Mouse (Mus musculus) heart, embryonic 16.5 days (tissue): ENCODE measurements around the gene Eef2k. TPM values are rescaled to one million over a fixed set of nuclear protein-coding genes. Genes with fewer than 3 reads are reported as not detected.
"Not testable (repeated sequence)": the region's sequence is repeated elsewhere in the genome, so short reads cannot be mapped to it uniquely, and the experiment has no call there.

ENCODE experiments used
- ATAC-seq: fragments of 200-750 bp; cut with Nextera tagmentation; replicated peaks from 2 replicates; pipeline ENCODE4 v1.8.0; 2017; ENCODE audit warnings: moderate number of reproducible peaks; ENCODE audit not compliant: insufficient read depth, low FRiP score; ENCODE audit errors: extremely low read depth
- H3K27ac ChIP-seq: fragments of 300-500 bp; sonication (generic); 2 replicates; pipeline ENCODE4 v1.5.1; 2014; ENCODE audit warnings: mild to moderate bottlenecking, low read length, control low read depth, moderate library complexity
- H3K27me3 ChIP-seq: fragments of 300-500 bp; sonication (generic); 2 replicates; pipeline ENCODE4 v1.6.1; 2014; ENCODE audit warnings: low read length, mixed read lengths; ENCODE audit not compliant: control insufficient read depth, insufficient read depth
- H3K36me3 ChIP-seq: fragments of 300-500 bp; sonication (generic); 2 replicates; pipeline ENCODE4 v1.6.1; 2014; ENCODE audit not compliant: control insufficient read depth, insufficient read depth
- H3K4me1 ChIP-seq: fragments of 300-500 bp; sonication (generic); 2 replicates; pipeline ENCODE4 v1.6.1; 2014; ENCODE audit warnings: low read length, mixed read lengths; ENCODE audit not compliant: control insufficient read depth, insufficient read depth
- H3K4me2 ChIP-seq: fragments of 300-500 bp; sonication (generic); 2 replicates; pipeline ENCODE4 v1.6.1; 2014; ENCODE audit warnings: low read depth, mild to moderate bottlenecking, control low read depth, low read length
- H3K4me3 ChIP-seq: fragments of 300-500 bp; sonication (generic); 2 replicates; pipeline ENCODE4 v1.5.1; 2014; ENCODE audit warnings: mild to moderate bottlenecking, control low read depth, low read length
- H3K9ac ChIP-seq: fragments of 300-500 bp; sonication (generic); 2 replicates; pipeline ENCODE4 v1.6.1; 2014; ENCODE audit warnings: low read length, control low read depth
- H3K9me3 ChIP-seq: fragments of 300-500 bp; sonication (generic); replicated peaks from 2 replicates; pipeline ENCODE4 v1.6.1; 2016; ENCODE audit warnings: low read length; ENCODE audit not compliant: control insufficient read depth
- WGBS: fragments of 180-500 bp; shearing (Covaris S2); extraction: QIAGEN DNeasy Blood & Tissue Kit; methylation state at CpG from one replicate; pipeline ENCODE4 v1.1.7; 2014; 5-methylcytosine and 5-hydroxymethylcytosine counted together
- polyA plus RNA-seq: library from polyadenylated mRNA; unstranded; fragments of >200 nt; fragmentation: Nextera tagmentation; extraction: Ambion mirVana; gene quantifications from 2 replicates; pipeline ENCODE4 v1.2.1, GENCODE M21; 2015

Eef2k gene
- polyA plus RNA-seq, 1 experiment from 2014 or later: 35.8 TPM

- H3K9me3 ChIP-seq: no peaks in the 10 kb centered on the region
- H3K9ac ChIP-seq: no peak overlapping the region
- H3K4me1 ChIP-seq: no peaks in the 10 kb centered on the region
- WGBS: 51% methylated on average over 3 of the region's 3 CpGs
- ATAC-seq: no peak
- no peaks in the 10 kb centered on the region for H3K27me3 ChIP-seq
- no peak overlapping the region for H3K27ac ChIP-seq
- no peak overlapping the region for H3K4me2 ChIP-seq
- H3K36me3 ChIP-seq: peaks cover 15% of the 10 kb centered on the region; the same call in 1 of the 2 replicates
- no peak overlapping the region for H3K4me3 ChIP-seq
These were observed 60.3 kb downstream of the Eef2k start for GRCm38 (mm10) chr7:120902931-120903330.

GRCm38 (mm10) chr7:120910172-120910571, 67.5 kb downstream of the Eef2k start:
- not testable (repeated sequence) for H3K9ac ChIP-seq, H3K4me1 ChIP-seq, H3K4me2 ChIP-seq, H3K36me3 ChIP-seq, ATAC-seq, H3K4me3 ChIP-seq, H3K27me3 ChIP-seq, H3K27ac ChIP-seq, H3K9me3 ChIP-seq
- 67% methylated on average over 3 of the region's 3 CpGs for WGBS

- ATAC-seq: not testable (repeated sequence)
- 88% methylated on average over 6 of the region's 6 CpGs for WGBS
These were observed 68.6 kb downstream of the Eef2k start for GRCm38 (mm10) chr7:120911268-120911667.

GRCm38 (mm10) chr7:120913332-120913731, 70.7 kb downstream of the Eef2k start:
- H3K9me3 ChIP-seq: no peaks in the 10 kb centered on the region
- H3K27ac ChIP-seq: no peak overlapping the region
- H3K36me3 ChIP-seq: no peaks in the 10 kb centered on the region
- H3K4me3 ChIP-seq: no peak overlapping the region
- ATAC-seq: no peak
- no peak overlapping the region for H3K9ac ChIP-seq
- no peaks in the 10 kb centered on the region for H3K27me3 ChIP-seq
- H3K4me1 ChIP-seq: 0 out of 2 replicates have a peak, but pooled peaks cover 2% of the 10 kb centered on the region
- 36% methylated on average over 1 of the region's 1 CpGs for WGBS
- no peak overlapping the region for H3K4me2 ChIP-seq

More at GRCm38 (mm10) chr7:120911268-120911667, 68.6 kb downstream of the Eef2k start:
- H3K4me3 ChIP-seq, H3K9ac ChIP-seq, H3K27ac ChIP-seq, H3K27me3 ChIP-seq, H3K9me3 ChIP-seq, H3K4me1 ChIP-seq, H3K36me3 ChIP-seq, H3K4me2 ChIP-seq: not testable (repeated sequence)

- Histone ChIP-seq H3K9ac (no peak overlapping the region), H3K4me3 (no peak overlapping the region), H3K27me3 (no peaks in the 10 kb centered on the region), H3K27ac (no peak overlapping the region), H3K9me3 (no peaks in the 10 kb centered on the region), H3K36me3 (no peaks in the 10 kb centered on the region), H3K4me2 (no peak overlapping the region; the same call in 1 of the 2 replicates), H3K4me1 (peaks cover 11% of the 10 kb centered on the region)
- 40% methylated on average over 11 of the region's 11 CpGs for WGBS
- ATAC-seq: no peak
These were observed 73.7 kb downstream of the Eef2k start for GRCm38 (mm10) chr7:120916262-120916875.

- no peak overlapping the region for H3K27ac ChIP-seq
- no peaks in the 10 kb centered on the region for H3K36me3 ChIP-seq
- no peak overlapping the region for H3K9ac ChIP-seq
- WGBS: 7% methylated on average over 12 of the region's 12 CpGs
- peak overlapping the region; percentile 98 for H3K4me3 ChIP-seq
- no peaks in the 10 kb centered on the region for H3K27me3 ChIP-seq
- no peak for ATAC-seq
- H3K4me1 ChIP-seq: peaks cover 11% of the 10 kb centered on the region
- no peaks in the 10 kb centered on the region for H3K9me3 ChIP-seq
- peak overlapping the region; percentile 50 for H3K4me2 ChIP-seq
These were observed 74.6 kb downstream of the Eef2k start for GRCm38 (mm10) chr7:120917279-120917591.

- Histone ChIP-seq H3K4me1 (peaks cover 11% of the 10 kb centered on the region), H3K27ac (peak within 1 kb of the TSS; percentile 78), H3K4me3 (peak within 1 kb of the TSS; percentile 98), H3K36me3 (no peaks in the 10 kb centered on the region), H3K4me2 (peak within 1 kb of the TSS; percentile 83), H3K9me3 (no peaks in the 10 kb centered on the region), H3K9ac (peak within 1 kb of the TSS; percentile 95), H3K27me3 (no peaks in the 10 kb centered on the region)
- peak; percentile 95 for ATAC-seq
- under 1% methylated on average over 98 of the region's 102 CpGs for WGBS
These were observed 75.2 kb downstream of the Eef2k start, which contains the start of gene Polr3e for GRCm38 (mm10) chr7:120917592-120918461. Polr3e (plus strand) TSS chr7:120917744.

GRCm38 (mm10) chr7:120918526-120918962, 75.9 kb downstream of the Eef2k start:
- peak; percentile 43 for ATAC-seq
- peak overlapping the region; percentile 78 for H3K27ac ChIP-seq
- H3K27me3 ChIP-seq: no peaks in the 10 kb centered on the region
- peak overlapping the region; percentile 98 for H3K4me3 ChIP-seq
- H3K36me3 ChIP-seq: no peaks in the 10 kb centered on the region
- no peaks in the 10 kb centered on the region for H3K9me3 ChIP-seq
- H3K4me2 ChIP-seq: peak overlapping the region; percentile 83
- 7% methylated on average over 10 of the region's 10 CpGs for WGBS
- H3K4me1 ChIP-seq: peaks cover 11% of the 10 kb centered on the region
- peak overlapping the region; percentile 95 for H3K9ac ChIP-seq

GRCm38 (mm10) chr7:120933110-120933509, 90.5 kb downstream of the Eef2k start:
- no peaks in the 10 kb centered on the region for H3K4me1 ChIP-seq
- no peak overlapping the region for H3K9ac ChIP-seq
- peaks cover 53% of the 10 kb centered on the region for H3K36me3 ChIP-seq
- WGBS: 93% methylated on average over 7 of the region's 7 CpGs
- no peaks in the 10 kb centered on the region for H3K9me3 ChIP-seq
- ATAC-seq: no peak
- H3K27me3 ChIP-seq: no peaks in the 10 kb centered on the region
- H3K4me2 ChIP-seq: no peak overlapping the region
- no peak overlapping the region for H3K27ac ChIP-seq
- no peak overlapping the region for H3K4me3 ChIP-seq
